Mouse (Mus musculus) thymus, postnatal 14 days (tissue): ENCODE data around the gene Lman2.

Experiments
- DNase-seq: peaks from one replicate; pipeline ENCODE4 v3.0.0; 2021

The Lman2 gene

DNA sequence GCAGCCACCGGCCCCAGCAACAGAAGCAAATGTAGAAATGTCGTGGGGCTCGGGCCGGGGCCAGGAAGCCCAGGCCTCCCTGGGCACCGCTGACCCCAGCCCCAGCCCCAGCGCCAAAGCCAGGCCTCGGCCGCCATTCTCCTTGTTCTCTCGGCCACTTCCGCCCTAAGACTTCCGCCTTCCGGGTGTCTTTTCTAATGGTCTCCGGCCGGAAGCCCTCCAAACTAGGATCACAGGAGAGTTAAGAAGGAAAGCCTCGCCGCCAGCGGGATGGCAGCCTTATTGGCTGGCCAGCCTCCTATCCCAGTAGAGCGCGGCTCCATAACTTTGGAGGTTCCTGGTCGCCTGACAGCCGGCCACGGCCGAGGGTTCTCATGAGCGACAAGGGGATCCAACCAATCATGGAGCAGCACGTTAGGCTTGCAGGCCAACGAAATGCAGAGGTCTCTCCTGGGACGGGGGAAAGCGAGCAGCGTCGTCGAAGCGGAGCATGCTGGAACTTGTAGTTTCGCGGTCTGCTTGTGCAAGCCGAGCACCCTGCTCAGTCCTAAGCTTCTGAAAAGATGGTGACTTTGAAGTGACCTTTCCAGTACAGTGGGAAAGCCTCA is at the start of gene Lman2:
Lman2 (minus strand) TSS at position 331 of the 608 bp plus-strand sequence.
- DNase-seq: peak; percentile 93

DNA sequence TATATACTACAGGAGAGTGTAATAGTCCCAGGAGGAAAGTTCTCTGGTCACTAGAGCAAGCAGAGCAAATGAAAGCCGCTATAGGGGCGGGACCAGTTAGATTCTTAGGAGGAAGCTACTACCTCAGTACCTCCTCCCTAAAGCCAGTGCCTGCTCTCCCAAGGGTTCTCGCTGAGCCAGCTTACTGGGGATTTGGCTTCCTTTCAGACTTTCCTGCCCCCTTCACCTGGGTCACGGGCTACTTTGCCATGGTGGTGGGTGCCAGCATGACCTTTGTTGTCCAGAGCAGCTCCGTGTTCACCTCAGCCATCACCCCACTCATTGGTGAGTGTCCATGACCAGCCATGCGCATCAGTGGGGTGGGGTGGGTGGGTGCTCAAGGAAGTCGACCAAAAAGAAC is 49.2 kb upstream of the Lman2 start:
- DNase-seq: no peak

DNA sequence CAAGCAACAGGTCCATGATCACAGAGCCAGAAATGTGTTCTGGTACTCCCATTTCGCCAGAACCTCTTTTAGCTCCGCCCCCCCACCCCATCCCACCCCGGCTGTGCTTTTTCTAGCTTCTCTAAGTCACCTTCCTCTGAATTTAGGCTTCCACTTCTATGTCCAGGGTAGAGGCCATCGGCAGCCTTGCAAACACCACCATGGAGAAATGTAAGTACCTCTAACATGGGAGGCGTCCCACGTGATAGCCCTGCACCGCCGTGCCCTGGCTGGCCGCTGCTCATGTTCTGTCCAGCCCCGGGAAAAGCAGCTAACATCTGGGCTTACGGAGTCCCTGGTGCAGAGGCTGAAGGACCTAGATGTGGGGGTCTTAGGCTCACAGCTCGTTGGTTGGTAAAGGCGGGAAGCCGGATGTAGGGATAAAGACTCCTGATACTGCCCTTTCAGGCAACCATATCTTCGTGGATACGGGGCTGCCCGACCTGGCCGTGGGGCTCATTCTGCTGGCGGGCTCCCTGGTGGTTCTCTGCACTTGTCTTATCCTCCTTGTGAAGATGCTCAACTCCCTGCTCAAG is 46.0 kb upstream of the Lman2 start:
- DNase-seq: no peak

DNA sequence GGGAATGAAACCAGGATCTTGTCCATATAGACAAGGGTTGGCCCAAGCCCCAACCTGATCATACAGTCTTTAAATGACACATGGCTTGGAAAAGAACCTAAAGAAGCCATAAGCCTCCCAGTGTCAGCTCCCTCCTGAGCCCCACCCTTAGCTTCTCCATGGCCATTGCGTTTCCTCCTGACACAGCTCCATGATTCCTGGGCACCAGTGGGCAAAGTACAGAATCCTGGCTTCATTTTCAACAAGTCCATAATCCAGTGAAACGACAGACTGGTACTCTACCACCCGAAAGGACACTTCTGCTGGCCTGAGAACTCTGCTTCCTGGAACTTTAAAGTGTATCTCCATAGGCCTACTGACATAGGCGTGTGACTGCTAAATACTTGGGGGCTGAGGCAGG is 44.8 kb upstream of the Lman2 start:
- DNase-seq: no peak

GRCm38 (mm10) chr13:55405783-55406390 is 43.3 kb upstream of the Lman2 start:
- peak; percentile 77 for DNase-seq

GRCm38 (mm10) chr13:55404853-55405782 is 42.5 kb upstream of the Lman2 start:
- DNase-seq: peak; percentile 89

GRCm38 (mm10) chr13:55403935-55404852 is 41.6 kb upstream of the Lman2 start:
- no peak for DNase-seq

DNA sequence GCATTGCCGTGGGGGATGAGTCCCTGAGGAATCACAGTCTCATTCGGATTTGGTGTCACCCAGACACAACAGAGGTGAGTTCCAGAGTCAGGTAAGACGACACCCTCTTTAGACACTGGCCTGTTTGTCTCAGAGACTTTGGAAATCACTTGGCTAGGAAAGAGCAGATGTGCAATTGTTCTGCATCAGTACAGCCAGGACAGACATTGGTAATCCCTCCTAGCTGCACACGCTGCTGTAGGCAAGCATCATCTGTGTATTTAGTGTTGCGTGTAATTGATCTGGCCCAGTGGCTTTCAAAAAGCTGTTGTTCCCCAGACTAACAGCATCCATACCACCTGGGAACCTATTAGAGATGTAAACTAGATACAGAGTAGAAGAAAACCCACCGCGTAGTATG is 40.7 kb upstream of the Lman2 start:
- DNase-seq: no peak

- no peak for DNase-seq
Observed at GRCm38 (mm10) chr13:55400039-55400346, 37.4 kb upstream of the Lman2 start.

GRCm38 (mm10) chr13:55399300-55400038 is 36.9 kb upstream of the Lman2 start:
- no peak for DNase-seq

DNA sequence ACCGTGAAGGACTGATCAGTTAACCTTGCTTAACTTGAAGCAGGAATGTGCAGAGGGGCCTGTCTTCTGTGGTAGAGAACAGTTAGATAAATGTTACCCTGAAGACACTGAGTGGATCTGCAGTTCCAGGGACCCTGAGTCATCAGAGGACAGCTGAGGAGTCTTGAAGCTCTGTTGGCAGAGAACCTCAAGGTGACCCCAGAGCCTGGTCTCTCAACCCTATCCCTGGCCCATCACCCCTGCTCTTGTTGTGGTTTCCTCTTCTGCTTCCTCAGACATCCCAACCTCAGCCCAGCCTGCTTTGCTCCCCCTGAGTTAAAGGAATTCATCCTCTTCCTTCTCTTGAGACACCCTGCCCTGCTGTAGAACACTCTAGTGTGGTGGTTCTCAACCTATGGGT is 35.5 kb upstream of the Lman2 start, which contains the start of gene Slc34a1:
Slc34a1 (plus strand) TSS at position 100 of the 400 bp plus-strand sequence.
- no peak for DNase-seq

DNA sequence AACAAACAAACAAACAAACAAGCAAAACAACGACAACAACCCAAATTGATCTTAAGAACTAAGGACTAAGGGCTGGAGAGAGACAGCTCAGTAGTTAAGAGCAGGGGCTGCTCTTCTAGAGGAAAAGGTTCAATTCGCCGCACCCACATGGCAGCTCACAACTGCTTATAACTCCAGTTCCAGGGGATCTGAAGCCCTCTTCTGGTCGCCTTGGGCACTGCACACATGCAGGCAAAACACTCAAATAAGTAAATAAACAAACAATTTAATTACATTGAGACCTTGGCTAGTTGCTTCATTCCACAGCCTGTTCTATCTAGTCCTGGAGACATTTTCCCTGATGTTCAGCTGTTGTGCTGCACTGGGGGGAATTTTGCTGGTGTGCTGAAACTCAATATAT is 30.4 kb upstream of the Lman2 start:
- peak; percentile 63 for DNase-seq

- no peak for DNase-seq
Observed at GRCm38 (mm10) chr13:55391626-55392029, 29.0 kb upstream of the Lman2 start.

GRCm38 (mm10) chr13:55390644-55391043 is 28.1 kb upstream of the Lman2 start:
- no peak for DNase-seq

DNA sequence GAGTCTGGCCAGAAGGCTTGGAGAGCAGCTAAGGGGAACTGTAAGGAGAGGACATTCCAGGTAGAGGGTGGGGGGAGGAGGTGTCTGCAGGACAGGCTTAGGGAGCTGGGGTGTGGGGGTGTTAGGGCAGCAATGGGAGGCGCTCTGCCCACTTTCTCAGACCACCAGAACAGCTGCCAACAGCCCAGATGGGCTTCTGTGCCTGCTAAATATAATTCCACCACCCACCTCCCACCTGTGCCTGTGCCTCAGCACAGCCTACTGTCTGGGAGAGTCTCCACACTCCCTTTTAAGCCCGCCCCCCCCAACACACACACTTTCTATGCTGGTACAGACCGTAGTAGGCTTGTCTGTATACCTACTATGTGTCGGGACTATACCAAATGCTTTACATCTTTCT is 19.2 kb upstream of the Lman2 start:
- DNase-seq: no peak

DNA sequence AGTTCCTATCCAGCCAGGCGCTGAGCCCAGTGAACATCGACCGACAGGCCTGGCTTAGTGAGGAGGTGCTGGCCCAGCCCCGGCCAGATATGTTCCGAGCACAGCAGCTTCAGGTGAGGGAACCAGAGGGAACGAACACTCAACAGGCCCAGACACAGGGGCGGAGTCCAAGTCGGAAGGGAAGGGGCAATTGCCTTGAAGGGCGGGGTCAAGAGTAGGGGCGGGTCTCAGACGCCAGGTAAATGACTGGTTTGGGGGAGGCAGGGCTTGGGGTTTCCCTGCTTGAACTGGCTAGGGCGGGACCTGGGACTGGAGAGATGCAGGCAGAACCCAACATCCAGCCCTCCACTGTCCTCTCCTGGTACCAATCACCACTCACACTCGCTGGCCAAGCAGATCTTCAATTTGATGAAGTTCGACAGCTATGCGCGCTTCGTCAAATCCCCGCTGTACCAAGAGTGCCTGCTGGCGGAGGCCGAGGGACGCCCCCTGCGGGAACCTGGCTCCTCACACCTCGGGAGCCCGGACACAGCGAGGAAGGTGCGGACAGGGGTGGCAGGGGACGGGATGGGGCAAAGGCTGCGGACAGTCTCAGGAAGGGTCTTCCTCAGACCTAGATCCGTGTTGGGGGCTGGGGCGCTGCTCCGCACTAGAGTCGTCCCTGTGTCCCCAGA is 16.5 kb upstream of the Lman2 start:
- DNase-seq: no peak

DNA sequence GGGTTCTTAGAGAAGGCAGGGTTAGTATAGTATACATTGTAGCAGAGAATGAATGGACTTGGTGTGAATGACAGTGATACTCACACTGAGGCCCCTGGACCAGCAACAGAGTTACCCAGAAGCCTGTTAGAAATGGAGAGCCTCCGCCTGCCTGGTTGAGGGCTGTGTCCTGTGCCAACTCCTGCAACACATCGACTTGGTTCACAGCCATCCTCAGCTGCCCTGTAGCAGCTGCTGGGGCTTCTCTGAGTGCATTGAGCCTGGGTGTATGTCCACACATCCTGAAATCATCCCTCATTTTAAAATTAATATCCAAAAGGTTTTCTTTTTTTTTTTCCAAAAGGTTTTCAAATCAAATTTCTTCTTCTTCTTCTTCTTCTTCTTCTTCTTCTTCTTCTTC is 13.3 kb upstream of the Lman2 start:
- DNase-seq: no peak

DNA sequence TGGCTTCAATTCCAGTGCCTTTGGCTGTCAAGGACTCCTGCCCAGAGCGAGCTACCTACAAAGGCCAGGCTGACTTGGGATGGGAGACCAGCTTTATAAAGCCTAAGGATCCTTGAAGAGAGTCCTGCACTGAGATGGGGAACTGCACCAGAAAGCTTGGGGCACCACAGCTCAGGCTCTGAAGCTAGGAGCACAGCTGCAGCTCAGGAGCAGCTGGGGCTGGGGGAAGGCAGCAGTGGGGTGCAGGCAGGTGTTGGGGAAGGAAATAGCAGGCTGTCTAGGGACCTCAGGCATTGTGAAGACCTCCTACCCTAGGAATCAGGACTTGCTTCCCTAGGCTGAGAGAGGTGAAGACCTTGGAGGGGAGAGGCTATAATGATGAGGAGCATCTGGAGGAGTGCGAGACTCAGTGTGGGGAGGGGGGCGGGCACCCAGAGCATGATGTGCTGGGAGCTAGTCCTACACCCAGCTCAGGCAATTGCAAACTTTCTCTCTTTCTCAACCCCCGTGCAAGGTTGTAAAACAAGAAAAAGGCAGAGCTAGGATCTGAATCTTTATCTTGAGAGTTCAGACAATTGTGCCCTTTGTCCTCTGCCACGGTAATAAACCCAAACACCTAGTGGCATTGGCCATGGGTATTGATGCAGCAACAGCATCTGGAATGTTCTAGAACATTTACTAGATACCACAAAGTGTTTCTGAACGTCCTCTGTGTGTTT is 11.8 kb upstream of the Lman2 start:
- peak; percentile 84 for DNase-seq

DNA sequence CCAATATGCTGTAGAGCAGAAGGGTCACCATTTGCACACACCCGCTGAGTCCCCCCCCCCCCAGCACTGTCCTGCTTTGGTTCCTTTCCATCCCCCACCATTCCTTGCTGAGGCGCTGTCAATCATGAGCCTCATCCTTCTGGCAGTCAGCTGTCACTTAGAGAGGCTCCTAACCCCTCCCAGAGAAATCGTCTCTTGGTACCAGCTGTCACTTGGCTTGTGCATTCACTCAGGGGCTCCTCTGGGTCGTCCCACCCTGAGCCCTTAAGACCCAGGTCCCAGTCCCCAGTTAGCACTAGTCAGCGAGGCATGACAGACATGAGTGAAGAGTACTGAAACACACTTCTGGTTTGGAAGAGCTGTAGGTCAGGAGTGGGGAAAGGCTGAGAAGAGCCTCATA is 9.2 kb upstream of the Lman2 start:
- no peak for DNase-seq

GRCm38 (mm10) chr13:55371007-55371681 is 8.6 kb upstream of the Lman2 start:
- DNase-seq: peak; percentile 53
